Mouse (Mus musculus) limb, embryonic 13.5 days (tissue): ENCODE results near the gene Aph1a. TPM values are rescaled to one million over a fixed set of nuclear protein-coding genes. Genes with fewer than 3 reads are reported as not detected.

Experiments
- ATAC-seq: fragments of 200-750 bp; cut with Nextera tagmentation; 2 replicates; pipeline ENCODE4 v1.8.0; 2017; ENCODE audit warnings: low read depth, moderate number of reproducible peaks, moderate TSS enrichment; ENCODE audit not compliant: low FRiP score
- H3K27ac ChIP-seq: fragments of 300-500 bp; sonication (generic); 2 replicates; pipeline ENCODE4 v1.5.1; 2015; ENCODE audit warnings: inconsistent platforms, mild to moderate bottlenecking, moderate library complexity
- H3K27me3 ChIP-seq: fragments of 300-500 bp; sonication (generic); 2 replicates; pipeline ENCODE4 v1.6.1; 2015; ENCODE audit warnings: mild to moderate bottlenecking, inconsistent platforms
- H3K36me3 ChIP-seq: fragments of 300-500 bp; sonication (generic); 2 replicates; pipeline ENCODE4 v1.6.1; 2015; ENCODE audit warnings: inconsistent platforms, mild to moderate bottlenecking, moderate library complexity
- H3K4me1 ChIP-seq: fragments of 300-500 bp; sonication (generic); 2 replicates; pipeline ENCODE4 v1.6.1; 2015; ENCODE audit warnings: inconsistent platforms
- H3K4me2 ChIP-seq: fragments of 300-500 bp; sonication (generic); replicated peaks from 2 replicates; pipeline ENCODE4 v1.6.1; 2015; ENCODE audit warnings: inconsistent platforms, mild to moderate bottlenecking, moderate library complexity
- H3K4me3 ChIP-seq: fragments of 300-500 bp; sonication (generic); 2 replicates; pipeline ENCODE4 v1.5.1; 2015; ENCODE audit warnings: moderate library complexity, mild to moderate bottlenecking, inconsistent platforms
- H3K9ac ChIP-seq: fragments of 300-500 bp; sonication (generic); 2 replicates; pipeline ENCODE4 v1.6.1; 2015; ENCODE audit warnings: mild to moderate bottlenecking, inconsistent platforms
- H3K9me3 ChIP-seq: fragments of 300-500 bp; sonication (generic); 2 replicates; pipeline ENCODE4 v1.6.1; 2016; ENCODE audit warnings: inconsistent platforms
- WGBS: fragments of 180-500 bp; shearing (Covaris S2); methylation state at CpG from one replicate; pipeline ENCODE4 v1.1.7; 2015; 5-methylcytosine and 5-hydroxymethylcytosine counted together
- polyA plus RNA-seq: library from polyadenylated mRNA; unstranded; fragments of >200 nt; fragmentation: Nextera tagmentation; extraction: Ambion mirVana; gene quantifications from 2 replicates; pipeline ENCODE4 v1.2.1, GENCODE M21; 2015

Aph1a gene
- polyA plus RNA-seq, 1 experiment from 2014 or later, result 30.2 TPM

- no peak for ATAC-seq
- WGBS, result 88% methylated on average over 6 of the region's 6 CpGs
- H3K27me3 ChIP-seq, result no peaks in the 10 kb centered on the region
Observed at GRCm38 (mm10) chr3:95942749-95943148, 49.0 kb downstream of the Aph1a start.

GRCm38 (mm10) chr3:95943226-95943625, 49.5 kb downstream of the Aph1a start:
- no peak overlapping the region for H3K4me3 ChIP-seq
- no peaks in the 10 kb centered on the region for H3K27me3 ChIP-seq
- ATAC-seq, result no peak
- H3K9me3 ChIP-seq, result no peaks in the 10 kb centered on the region
- WGBS, result 92% methylated on average over 7 of the region's 7 CpGs
- H3K9ac ChIP-seq, result no peak overlapping the region
- H3K27ac ChIP-seq, result no peak overlapping the region
- H3K4me2 ChIP-seq, result no peak overlapping the region
- peaks cover 86% of the 10 kb centered on the region for H3K36me3 ChIP-seq
- H3K4me1 ChIP-seq, result no peaks in the 10 kb centered on the region

More at GRCm38 (mm10) chr3:95942749-95943148, 49.0 kb downstream of the Aph1a start:
- Histone ChIP-seq H3K4me2 (no peak overlapping the region), H3K4me3 (no peak overlapping the region), H3K36me3 (peaks cover 91% of the 10 kb centered on the region), H3K27ac (no peak overlapping the region), H3K9me3 (no peaks in the 10 kb centered on the region), H3K4me1 (no peaks in the 10 kb centered on the region), H3K9ac (no peak overlapping the region)

- ATAC-seq, result no peak
- no peak overlapping the region for H3K9ac ChIP-seq
- H3K27ac ChIP-seq, result no peak overlapping the region
- H3K4me2 ChIP-seq, result no peak overlapping the region
- peaks cover 77% of the 10 kb centered on the region for H3K36me3 ChIP-seq
- no peaks in the 10 kb centered on the region for H3K9me3 ChIP-seq
- H3K4me3 ChIP-seq, result no peak overlapping the region
- H3K27me3 ChIP-seq, result no peaks in the 10 kb centered on the region
- 95% methylated on average over 8 of the region's 8 CpGs for WGBS
- H3K4me1 ChIP-seq, result no peaks in the 10 kb centered on the region
Observed at GRCm38 (mm10) chr3:95944742-95945141, 51.0 kb downstream of the Aph1a start.

GRCm38 (mm10) chr3:95945731-95946240, 52.0 kb downstream of the Aph1a start:
- H3K4me2 ChIP-seq, result no peak overlapping the region
- no peaks in the 10 kb centered on the region for H3K4me1 ChIP-seq
- no peaks in the 10 kb centered on the region for H3K9me3 ChIP-seq
- H3K27ac ChIP-seq, result no peak overlapping the region
- no peak overlapping the region for H3K4me3 ChIP-seq
- H3K9ac ChIP-seq, result no peak overlapping the region
- WGBS, result 91% methylated on average over 14 of the region's 14 CpGs
- peaks cover 66% of the 10 kb centered on the region for H3K36me3 ChIP-seq
- ATAC-seq, result no peak
- H3K27me3 ChIP-seq, result no peaks in the 10 kb centered on the region

Other genes starting within 250 kb of the Aph1a start
- gene Mcl1, start 235.2 kb upstream of the Aph1a start, polyA plus RNA-seq, result 42.3 and 43.4 TPM in 2 replicates
- 2.7 and 4.1 TPM in 2 replicates for gene Adamtsl4, start 206.1 kb upstream of the Aph1a start, polyA plus RNA-seq
- 4.8 and 6.0 TPM in 2 replicates for gene Ecm1, start 154.4 kb upstream of the Aph1a start, polyA plus RNA-seq
- gene Tars2, start 133.8 kb upstream of the Aph1a start, polyA plus RNA-seq, result 47.6 and 47.8 TPM in 2 replicates
- 22.3 and 24.5 TPM in 2 replicates for gene Rprd2, start 75.1 kb upstream of the Aph1a start, polyA plus RNA-seq
- gene Prpf3, start 38.1 kb upstream of the Aph1a start, polyA plus RNA-seq, result 52.3 and 62.3 TPM in 2 replicates
- gene Mrps21, start 22.4 kb upstream of the Aph1a start, polyA plus RNA-seq, result 311 and 318 TPM in 2 replicates
- gene Ciart, start 11.7 kb upstream of the Aph1a start, polyA plus RNA-seq, result 9.7 and 10.2 TPM in 2 replicates
- 14.5 and 16.1 TPM in 2 replicates for gene BC028528, start 2.0 kb upstream of the Aph1a start, polyA plus RNA-seq
- 36.8 and 37.0 TPM in 2 replicates for gene Car14, start 10.7 kb downstream of the Aph1a start, polyA plus RNA-seq
- 231 and 249 TPM in 2 replicates for gene Anp32e, start 35.3 kb downstream of the Aph1a start, polyA plus RNA-seq
- 58.3 and 60.0 TPM in 2 replicates for gene Plekho1, start 102.0 kb downstream of the Aph1a start, polyA plus RNA-seq
- gene Vps45, start 164.5 kb downstream of the Aph1a start, polyA plus RNA-seq, result 39.4 and 39.5 TPM in 2 replicates
- 28.8 and 30.3 TPM in 2 replicates for gene Otud7b, start 210.6 kb downstream of the Aph1a start, polyA plus RNA-seq